Mouse (Mus musculus) kidney, postnatal 0 days (tissue): Measurements from ENCODE around the gene Elovl7. TPM values are rescaled to one million over a fixed set of nuclear protein-coding genes. Genes with fewer than 3 reads are reported as not detected.

Experiments used
- ATAC-seq: fragments of 200-750 bp; cut with Nextera tagmentation; replicated peaks from 2 replicates; pipeline ENCODE4 v1.8.0; 2017; ENCODE audit warnings: low read depth, moderate number of reproducible peaks, moderate TSS enrichment, moderate library complexity; ENCODE audit not compliant: low FRiP score
- DNase-seq: peaks from one replicate; pipeline ENCODE4 v3.0.0-alpha.2; 2016; ENCODE audit warnings: low spot score
- H3K27ac ChIP-seq: fragments of 300-500 bp; sonication (generic); 2 replicates; pipeline ENCODE4 v1.5.1; 2014; ENCODE audit warnings: mild to moderate bottlenecking
- H3K27me3 ChIP-seq: fragments of 300-500 bp; sonication (generic); 2 replicates; pipeline ENCODE4 v1.6.1; 2014; ENCODE audit warnings: low read length, mixed read lengths; ENCODE audit not compliant: insufficient read depth
- H3K36me3 ChIP-seq: fragments of 300-500 bp; sonication (generic); 2 replicates; pipeline ENCODE4 v1.6.1; 2014; ENCODE audit warnings: low read length, mixed read lengths; ENCODE audit not compliant: insufficient read depth
- H3K4me1 ChIP-seq: fragments of 300-500 bp; sonication (generic); replicated peaks from 2 replicates; pipeline ENCODE4 v1.6.1; 2014; ENCODE audit warnings: antibody characterized with exemption, low read length, mixed read lengths; ENCODE audit not compliant: insufficient read depth
- H3K4me2 ChIP-seq: fragments of 300-500 bp; sonication (generic); 2 replicates; pipeline ENCODE4 v1.6.1; 2014; ENCODE audit warnings: mild to moderate bottlenecking, low read length, moderate library complexity, mixed read lengths
- H3K4me3 ChIP-seq: fragments of 300-500 bp; sonication (generic); replicated peaks from 2 replicates; pipeline ENCODE4 v1.5.1; 2014; ENCODE audit warnings: low read depth, low read length
- H3K9ac ChIP-seq: fragments of 300-500 bp; sonication (generic); 2 replicates; pipeline ENCODE4 v1.6.1; 2014; ENCODE audit warnings: low read depth, low read length
- H3K9me3 ChIP-seq: fragments of 300-500 bp; sonication (generic); replicated peaks from 2 replicates; pipeline ENCODE4 v1.6.1; 2016; ENCODE audit warnings: low read length, inconsistent platforms, mixed read lengths
- CTCF ChIP-seq: IDR thresholded peaks from 2 replicates; pipeline ENCODE4 v1.5.1; 2016; ENCODE audit warnings: antibody characterized with exemption, low read depth, mild to moderate bottlenecking, moderate library complexity
- WGBS: fragments of 180-500 bp; shearing (Covaris S2); extraction: QIAGEN DNeasy Blood & Tissue Kit; methylation state at CpG from one replicate; pipeline ENCODE4 v1.1.7; 2014; 5-methylcytosine and 5-hydroxymethylcytosine counted together
- polyA plus RNA-seq: library from polyadenylated mRNA; unstranded; fragments of >200 nt; fragmentation: Nextera tagmentation; extraction: Ambion mirVana; gene quantifications from 2 replicates; pipeline ENCODE4 v1.2.1, GENCODE M21; 2015

The Elovl7 gene
- polyA plus RNA-seq, 1 experiment from 2014 or later: 34.5 TPM

DNA sequence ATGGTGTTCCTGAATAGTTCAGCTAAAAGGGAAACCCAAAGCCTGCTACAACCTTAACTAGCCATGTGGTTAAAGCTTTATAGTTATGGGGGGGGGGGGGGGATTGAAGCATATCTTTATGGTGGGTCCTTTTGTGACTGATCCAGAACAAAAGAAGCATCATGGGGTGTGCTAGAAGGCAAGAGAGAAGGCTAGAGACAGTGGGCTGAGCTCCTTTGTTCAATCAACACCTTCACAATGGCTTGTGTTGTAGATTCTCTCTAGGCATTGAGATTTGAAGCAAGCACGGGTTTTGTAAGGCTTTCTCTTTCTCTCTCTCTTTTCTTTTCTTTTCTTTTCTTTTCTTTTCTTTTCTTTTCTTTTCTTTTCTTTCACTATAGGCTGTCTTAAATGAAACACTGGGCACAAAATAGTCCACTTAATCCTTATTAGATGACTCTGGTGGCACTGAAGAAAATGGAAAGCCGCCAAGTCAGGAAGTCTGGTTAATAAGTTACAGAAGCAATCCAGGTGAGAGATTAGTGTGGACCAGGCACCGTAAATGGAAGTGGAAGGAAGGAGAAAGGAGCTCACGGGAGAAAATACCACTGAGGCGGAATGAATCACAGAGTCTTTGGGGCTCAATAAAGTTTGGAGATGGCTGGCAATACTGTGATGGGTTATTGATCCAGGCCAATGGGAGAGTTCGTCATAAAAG lies 15.6 kb downstream of the Elovl7 start:
- DNase-seq: peak; percentile 41
- ATAC-seq: peak; percentile 57; the same call in 1 of the 2 replicates
- no peaks in the 10 kb centered on the region for H3K9me3 ChIP-seq
- H3K27ac ChIP-seq: peak overlapping the region; percentile 25; the same call in 1 of the 2 replicates
- H3K27me3 ChIP-seq: no peaks in the 10 kb centered on the region
- 0 out of 2 replicates have a peak, but pooled peaks cover 7% of the 10 kb centered on the region for H3K4me1 ChIP-seq
- no peak overlapping the region for H3K9ac ChIP-seq
- H3K4me3 ChIP-seq: no peak overlapping the region
- TF ChIP-seq CTCF: no peak
- H3K36me3 ChIP-seq: no peaks in the 10 kb centered on the region
- 69% methylated on average over 6 of the region's 6 CpGs for WGBS
- no peak overlapping the region for H3K4me2 ChIP-seq

DNA sequence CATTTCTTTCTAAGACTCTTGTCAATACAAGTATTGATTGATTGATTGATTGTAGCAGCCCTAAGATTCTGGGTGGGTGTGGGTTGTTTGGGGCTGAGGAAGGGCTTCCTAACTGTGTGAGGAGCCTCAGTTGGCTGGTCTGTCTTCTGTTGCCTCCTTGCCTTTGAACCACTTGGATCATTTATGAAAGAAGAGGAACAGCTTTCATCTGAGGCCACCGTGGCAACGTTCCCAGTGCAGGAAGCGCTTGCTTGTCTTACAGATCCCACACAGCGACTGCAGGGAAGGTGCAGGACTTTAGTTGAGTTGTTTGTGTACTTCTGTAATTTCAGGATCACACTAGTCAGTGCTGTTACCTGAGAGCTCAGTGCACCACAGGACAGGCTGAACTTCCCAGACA lies 25.8 kb downstream of the Elovl7 start:
- no peak overlapping the region for H3K9ac ChIP-seq
- no peak overlapping the region for H3K4me2 ChIP-seq
- DNase-seq: no peak
- ATAC-seq: no peak
- no peaks in the 10 kb centered on the region for H3K36me3 ChIP-seq
- 48% methylated on average over 4 of the region's 4 CpGs for WGBS
- TF ChIP-seq CTCF: no peak
- no peaks in the 10 kb centered on the region for H3K27me3 ChIP-seq
- no peaks in the 10 kb centered on the region for H3K9me3 ChIP-seq
- H3K27ac ChIP-seq: no peak overlapping the region
- no peak overlapping the region for H3K4me3 ChIP-seq
- H3K4me1 ChIP-seq: 0 out of 2 replicates have a peak, but pooled peaks cover 5% of the 10 kb centered on the region

DNA sequence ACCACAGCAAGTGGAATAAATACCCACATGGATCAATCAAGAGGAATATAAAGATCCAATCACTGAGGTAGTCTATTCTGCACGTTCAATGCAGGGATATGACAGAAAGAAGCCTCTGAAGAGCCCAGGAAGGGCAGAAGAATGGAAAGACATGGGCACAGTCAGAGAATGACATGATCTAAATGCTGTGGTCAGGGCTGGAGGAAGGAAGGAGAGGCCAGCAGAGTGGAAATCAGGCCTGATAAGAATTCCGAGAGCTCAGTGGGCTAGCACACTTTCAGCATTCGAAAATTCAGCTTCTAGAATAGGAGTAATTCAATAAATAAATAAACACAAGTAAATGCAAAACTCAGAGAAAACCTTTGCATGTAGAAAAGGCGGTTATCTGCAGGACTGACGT lies 27.5 kb downstream of the Elovl7 start:
- no peak overlapping the region for H3K4me3 ChIP-seq
- 0 out of 2 replicates have a peak, but pooled peaks cover 5% of the 10 kb centered on the region for H3K4me1 ChIP-seq
- H3K9me3 ChIP-seq: no peaks in the 10 kb centered on the region
- H3K36me3 ChIP-seq: no peaks in the 10 kb centered on the region
- no peak for TF ChIP-seq CTCF
- no peaks in the 10 kb centered on the region for H3K27me3 ChIP-seq
- no peak overlapping the region for H3K27ac ChIP-seq
- no peak for DNase-seq
- H3K4me2 ChIP-seq: no peak overlapping the region
- H3K9ac ChIP-seq: no peak overlapping the region
- ATAC-seq: no peak
- 81% methylated on average over 5 of the region's 5 CpGs for WGBS

DNA sequence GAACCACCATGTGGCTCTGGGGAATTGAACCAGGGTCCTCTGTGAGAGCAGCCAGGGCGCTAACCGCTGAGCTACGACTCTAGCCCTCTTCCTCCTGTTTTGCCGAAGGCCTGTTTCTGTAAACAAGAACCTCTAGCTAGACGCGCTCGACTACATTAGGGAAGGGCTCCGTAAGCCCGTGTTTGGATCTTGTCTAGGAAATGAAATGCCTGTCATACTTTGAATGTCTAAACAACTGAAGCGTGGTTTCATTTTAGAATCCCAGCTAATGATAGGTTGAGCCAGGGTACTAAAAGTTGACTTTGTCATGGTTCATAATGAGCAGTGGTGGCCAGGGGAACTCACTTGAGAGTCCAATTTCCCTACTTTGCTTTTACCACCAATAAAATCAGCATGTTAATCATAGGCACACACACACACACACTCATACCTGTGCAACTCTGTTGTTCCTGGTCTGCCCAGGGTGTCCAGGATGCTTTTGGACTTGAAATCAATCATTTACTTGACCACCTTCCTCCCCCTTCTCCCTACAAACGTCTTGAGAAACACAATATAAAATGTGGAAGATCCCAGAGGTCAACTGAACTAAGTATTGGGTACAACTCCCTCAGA lies 31.0 kb downstream of the Elovl7 start:
- Histone ChIP-seq H3K36me3 (no peaks in the 10 kb centered on the region), H3K27ac (peak overlapping the region; percentile 56; the same call in 1 of the 2 replicates), H3K9me3 (no peaks in the 10 kb centered on the region), H3K27me3 (no peaks in the 10 kb centered on the region), H3K4me1 (0 out of 2 replicates have a peak, but pooled peaks cover 5% of the 10 kb centered on the region), H3K4me2 (no peak overlapping the region; the same call in 1 of the 2 replicates), H3K4me3 (no peak overlapping the region), H3K9ac (no peak overlapping the region)
- no peak for TF ChIP-seq CTCF
- WGBS: 52% methylated on average over 11 of the region's 11 CpGs
- ATAC-seq (peak; percentile 68; the same call in 1 of the 2 replicates), DNase-seq (peak; percentile 40)

DNA sequence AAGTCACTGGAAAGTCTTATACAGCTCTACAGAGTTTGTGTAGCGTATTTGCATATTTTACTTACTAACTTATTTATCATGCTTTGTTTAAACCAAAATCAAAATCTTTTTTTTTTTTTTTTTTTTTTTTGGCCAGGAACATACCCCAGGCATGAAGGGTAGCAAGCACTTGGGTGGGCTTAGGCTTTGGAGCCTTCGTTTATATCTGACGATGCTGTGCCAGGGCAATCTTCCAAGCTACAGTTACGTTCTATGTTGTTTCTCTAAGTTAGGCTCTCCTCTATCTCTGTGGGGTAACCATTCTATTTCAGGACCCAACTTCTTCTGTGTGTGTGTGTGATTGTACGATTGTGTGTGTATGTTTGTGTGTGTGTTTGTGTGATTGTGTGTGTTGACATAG lies 36.9 kb downstream of the Elovl7 start:
- no peak for ATAC-seq
- DNase-seq: no peak

DNA sequence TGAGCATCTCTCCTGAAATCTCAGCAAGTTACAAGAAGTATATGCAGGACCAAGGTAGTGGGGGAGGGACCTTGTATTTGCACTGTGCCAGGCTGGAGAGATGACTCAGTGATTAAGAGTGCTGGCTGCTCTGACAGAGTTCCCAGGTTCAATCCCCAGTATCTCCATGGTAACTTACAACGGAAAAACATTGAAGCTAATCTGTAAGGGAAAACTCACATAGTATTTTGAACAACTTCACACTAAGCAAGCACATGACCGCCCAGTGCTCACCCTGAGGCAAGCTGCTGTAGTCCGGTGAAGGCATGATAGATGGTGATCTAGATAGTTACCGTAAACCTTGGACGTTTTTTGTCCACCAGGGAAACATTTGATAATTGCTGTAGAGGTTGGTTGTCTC lies 39.8 kb downstream of the Elovl7 start:
- Histone ChIP-seq H3K4me3 (no peak overlapping the region), H3K4me1 (no peaks in the 10 kb centered on the region), H3K27ac (no peak overlapping the region), H3K9ac (no peak overlapping the region), H3K27me3 (no peaks in the 10 kb centered on the region), H3K9me3 (no peaks in the 10 kb centered on the region), H3K4me2 (no peak overlapping the region), H3K36me3 (no peaks in the 10 kb centered on the region)
- 68% methylated on average over 5 of the region's 5 CpGs for WGBS
- ATAC-seq (peak; percentile 69), DNase-seq (no peak)
- no peak for TF ChIP-seq CTCF

More for the DNA sequence above, 36.9 kb downstream of the Elovl7 start:
- no peak overlapping the region for H3K27ac ChIP-seq
- 87% methylated on average over 5 of the region's 5 CpGs for WGBS
- H3K4me1 ChIP-seq: no peaks in the 10 kb centered on the region
- H3K9me3 ChIP-seq: no peaks in the 10 kb centered on the region
- no peaks in the 10 kb centered on the region for H3K36me3 ChIP-seq
- TF ChIP-seq CTCF: no peak
- H3K27me3 ChIP-seq: no peaks in the 10 kb centered on the region
- H3K4me3 ChIP-seq: no peak overlapping the region
- no peak overlapping the region for H3K4me2 ChIP-seq
- H3K9ac ChIP-seq: no peak overlapping the region
